Mouse (Mus musculus) bone marrow macrophage, adult 2 months (primary cell): ENCODE results near the gene Lrrc49. TPM values are rescaled to one million over a fixed set of nuclear protein-coding genes. Genes with fewer than 3 reads are reported as not detected.
A peak's percentile ranks its signal among the peaks of the same experiment; 100 is the strongest.

Source experiments
- H3K27ac ChIP-seq: 2 replicates; pipeline ENCODE4 v1.5.1; 2012; ENCODE audit warnings: low read depth, low read length; ENCODE audit not compliant: insufficient read depth
- H3K4me1 ChIP-seq: 2 replicates; pipeline ENCODE4 v1.6.1; 2012; ENCODE audit warnings: low read length; ENCODE audit not compliant: control insufficient read depth, insufficient read depth
- H3K4me3 ChIP-seq: 2 replicates; pipeline ENCODE4 v1.5.1; 2012; ENCODE audit warnings: mild to moderate bottlenecking, low read length, moderate library complexity; ENCODE audit not compliant: insufficient read depth
- CTCF ChIP-seq: IDR thresholded peaks from 2 replicates; pipeline ENCODE4 v1.5.1; 2012; ENCODE audit warnings: low read depth, mild to moderate bottlenecking, low read length, moderate library complexity
- POLR2A ChIP-seq: IDR thresholded peaks from 2 replicates; pipeline ENCODE4 v1.6.1; 2012; ENCODE audit warnings: mild to moderate bottlenecking, low read depth, low read length, borderline replicate concordance
- polyA plus RNA-seq: library from polyadenylated mRNA; stranded (reverse); fragments of >200 nt; gene quantifications from 2 replicates; pipeline ENCODE4 v1.2.4, GENCODE M21; 2012; ENCODE audit not compliant: missing spikeins, insufficient read depth, insufficient read length

Gene Lrrc49
- polyA plus RNA-seq: 5.8 and 7.5 TPM in 2 replicates

- TF ChIP-seq CTCF (no peak), POLR2A (no peak)
- Histone ChIP-seq H3K4me3 (peak within 1 kb of the TSS; percentile 60), H3K4me1 (no peaks in the 10 kb centered on the region; the same call in 1 of the 2 replicates), H3K27ac (peak within 1 kb of the TSS; percentile 16)
Measured at GRCm38 (mm10) chr9:60687891-60688324, at the start of gene Lrrc49. TSS of gene Lrrc49 (minus strand) at chr9:60688158.

- Histone ChIP-seq H3K4me1 (no peaks in the 10 kb centered on the region), H3K4me3 (no peak overlapping the region), H3K27ac (no peak overlapping the region)
- no peak for TF ChIP-seq CTCF
Measured at GRCm38 (mm10) chr9:60734321-60734720, 46.4 kb upstream of the Lrrc49 start.

GRCm38 (mm10) chr9:60724968-60725367, 37.0 kb upstream of the Lrrc49 start:
- no peak overlapping the region for H3K4me3 ChIP-seq
- H3K4me1 ChIP-seq: no peaks in the 10 kb centered on the region
- TF ChIP-seq CTCF: no peak
- no peak for TF ChIP-seq POLR2A
- H3K27ac ChIP-seq: no peak overlapping the region

- Histone ChIP-seq H3K4me1 (no peaks in the 10 kb centered on the region), H3K27ac (no peak overlapping the region), H3K4me3 (no peak overlapping the region)
- TF ChIP-seq CTCF (no peak), POLR2A (no peak)
Measured at GRCm38 (mm10) chr9:60719687-60720086, 31.7 kb upstream of the Lrrc49 start.

GRCm38 (mm10) chr9:60718284-60718683, 30.3 kb upstream of the Lrrc49 start:
- no peak overlapping the region for H3K4me3 ChIP-seq
- no peak for TF ChIP-seq POLR2A
- no peaks in the 10 kb centered on the region for H3K4me1 ChIP-seq

GRCm38 (mm10) chr9:60715828-60716227, 27.9 kb upstream of the Lrrc49 start:
- H3K27ac ChIP-seq: no peak overlapping the region
- H3K4me1 ChIP-seq: no peaks in the 10 kb centered on the region
- TF ChIP-seq POLR2A (no peak), CTCF (no peak; the same call in 1 of the 2 replicates)
- H3K4me3 ChIP-seq: no peak overlapping the region

More at GRCm38 (mm10) chr9:60718284-60718683, 30.3 kb upstream of the Lrrc49 start:
- no peak overlapping the region for H3K27ac ChIP-seq

- Histone ChIP-seq H3K4me3 (no peak overlapping the region), H3K4me1 (no peaks in the 10 kb centered on the region), H3K27ac (no peak overlapping the region)
- TF ChIP-seq CTCF (no peak), POLR2A (no peak)
Measured at GRCm38 (mm10) chr9:60715271-60715670, 27.3 kb upstream of the Lrrc49 start.

- no peaks in the 10 kb centered on the region for H3K4me1 ChIP-seq
- TF ChIP-seq CTCF (no peak), POLR2A (no peak)
Measured at GRCm38 (mm10) chr9:60714191-60714590, 26.2 kb upstream of the Lrrc49 start.

GRCm38 (mm10) chr9:60713616-60714015, 25.7 kb upstream of the Lrrc49 start:
- TF ChIP-seq CTCF (peak; percentile 5; the same call in 1 of the 2 replicates), POLR2A (no peak)
- no peaks in the 10 kb centered on the region for H3K4me1 ChIP-seq
- H3K4me3 ChIP-seq: no peak overlapping the region
- no peak overlapping the region for H3K27ac ChIP-seq

More at GRCm38 (mm10) chr9:60714191-60714590, 26.2 kb upstream of the Lrrc49 start:
- H3K27ac ChIP-seq: no peak overlapping the region
- H3K4me3 ChIP-seq: no peak overlapping the region

GRCm38 (mm10) chr9:60712771-60713541, 25.0 kb upstream of the Lrrc49 start, which contains the start of gene Larp6:
TSS of gene Larp6 (plus strand) at chr9:60712989.
- Histone ChIP-seq H3K4me3 (peak within 1 kb of the TSS; percentile 41), H3K27ac (no peak within 1 kb of the TSS), H3K4me1 (no peaks in the 10 kb centered on the region)
- no peak for TF ChIP-seq POLR2A
- TF ChIP-seq CTCF: no peak

GRCm38 (mm10) chr9:60712011-60712410, 24.1 kb upstream of the Lrrc49 start:
- TF ChIP-seq CTCF: no peak
- no peak for TF ChIP-seq POLR2A

More at GRCm38 (mm10) chr9:60712011-60712410, 24.1 kb upstream of the Lrrc49 start:
- no peak overlapping the region for H3K27ac ChIP-seq
- H3K4me3 ChIP-seq: no peak overlapping the region
- H3K4me1 ChIP-seq: no peaks in the 10 kb centered on the region
